Mouse (Mus musculus): ENCODE measurements around the gene Zc3h4.

GRCm38 (mm10) chr7:16466565-16466964 is 65.9 kb downstream of the Zc3h4 start:
- TF ChIP-seq POLR2A (IDR thresholded peaks at IDR 0.05; ENCODE audit: extremely low read depth, insufficient read depth, low read length) (no peak), CTCF (IDR thresholded peaks at IDR 0.05; ENCODE audit: extremely low read depth, insufficient read depth, low read length) (no peak)

Data from cortical plate, adult 2 months (tissue).